Mouse (Mus musculus) lung, postnatal 0 days (tissue): ENCODE measurements around the gene Sirt1. TPM values are rescaled to one million over a fixed set of nuclear protein-coding genes. Genes with fewer than 3 reads are reported as not detected.

Source experiments
- ATAC-seq: fragments of 200-750 bp; cut with Nextera tagmentation; 2 replicates; pipeline ENCODE4 v1.8.0; 2017; ENCODE audit warnings: moderate library complexity
- DNase-seq: peaks from one replicate; pipeline ENCODE4 v3.0.0-alpha.2; 2016; ENCODE audit warnings: low spot score
- H3K27ac ChIP-seq: fragments of 300-500 bp; sonication (generic); 2 replicates; pipeline ENCODE4 v1.5.1; 2014; ENCODE audit warnings: antibody characterized with exemption, mild to moderate bottlenecking, low read length, mixed read lengths
- H3K27me3 ChIP-seq: fragments of 300-500 bp; sonication (generic); replicated peaks from 2 replicates; pipeline ENCODE4 v1.6.1; 2014; ENCODE audit warnings: low read length, mixed read lengths; ENCODE audit not compliant: insufficient read depth
- H3K36me3 ChIP-seq: fragments of 300-500 bp; sonication (generic); 2 replicates; pipeline ENCODE4 v1.6.1; 2014; ENCODE audit warnings: low read length, mixed read lengths; ENCODE audit not compliant: insufficient read depth
- H3K4me1 ChIP-seq: fragments of 300-500 bp; sonication (generic); 2 replicates; pipeline ENCODE4 v1.6.1; 2014; ENCODE audit warnings: antibody characterized with exemption, low read depth, low read length, mixed read lengths; ENCODE audit not compliant: insufficient read depth
- H3K4me2 ChIP-seq: fragments of 300-500 bp; sonication (generic); replicated peaks from 2 replicates; pipeline ENCODE4 v1.6.1; 2014; ENCODE audit warnings: low read depth, mild to moderate bottlenecking, low read length, moderate library complexity, mixed read lengths
- H3K4me3 ChIP-seq: fragments of 300-500 bp; sonication (generic); 2 replicates; pipeline ENCODE4 v1.5.1; 2014; ENCODE audit warnings: low read depth, low read length
- H3K9ac ChIP-seq: fragments of 300-500 bp; sonication (generic); replicated peaks from 2 replicates; pipeline ENCODE4 v1.6.1; 2014; ENCODE audit warnings: low read depth, mild to moderate bottlenecking
- H3K9me3 ChIP-seq: fragments of 300-500 bp; sonication (generic); 2 replicates; pipeline ENCODE4 v1.6.1; 2016; ENCODE audit warnings: low read length, mixed read lengths
- CTCF ChIP-seq: IDR thresholded peaks from 2 replicates; pipeline ENCODE4 v1.5.1; 2016; ENCODE audit warnings: antibody characterized with exemption, mild to moderate bottlenecking
- EP300 ChIP-seq: IDR thresholded peaks from 2 replicates; pipeline ENCODE4 v1.6.1; 2016; ENCODE audit warnings: antibody characterized with exemption, mild to moderate bottlenecking, control low read depth
- WGBS: fragments of 180-500 bp; shearing (Covaris S2); extraction: QIAGEN DNeasy Blood & Tissue Kit; methylation state at CpG from one replicate; pipeline ENCODE4 v1.1.7; 2014; 5-methylcytosine and 5-hydroxymethylcytosine counted together
- polyA plus RNA-seq: library from polyadenylated mRNA; unstranded; fragments of >200 nt; fragmentation: Nextera tagmentation; extraction: Ambion mirVana; gene quantifications from 2 replicates; pipeline ENCODE4 v1.2.1, GENCODE M21; 2015

Sirt1 gene
- polyA plus RNA-seq, 1 experiment from 2014 or later: 5.5 TPM

DNA sequence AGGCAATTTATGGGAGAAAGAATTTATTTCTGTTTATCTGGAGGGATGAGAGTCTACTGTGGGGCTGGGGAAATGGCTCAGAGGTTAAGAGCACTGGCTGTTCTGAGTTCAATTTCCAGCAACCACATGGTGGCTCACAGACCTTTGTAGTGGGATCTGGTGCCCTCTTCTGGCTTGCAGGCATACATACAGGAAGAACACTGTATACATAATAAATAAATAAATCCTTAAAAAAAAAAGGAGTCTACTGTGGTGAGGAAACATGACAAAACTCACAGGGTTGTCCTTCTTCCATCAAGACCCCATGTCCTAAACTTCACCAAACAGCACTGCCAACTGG lies 42.9 kb upstream of the Sirt1 start:
- Histone ChIP-seq H3K27me3 (no peaks in the 10 kb centered on the region), H3K4me3 (no peak overlapping the region)
- peak; percentile 62 for DNase-seq

DNA sequence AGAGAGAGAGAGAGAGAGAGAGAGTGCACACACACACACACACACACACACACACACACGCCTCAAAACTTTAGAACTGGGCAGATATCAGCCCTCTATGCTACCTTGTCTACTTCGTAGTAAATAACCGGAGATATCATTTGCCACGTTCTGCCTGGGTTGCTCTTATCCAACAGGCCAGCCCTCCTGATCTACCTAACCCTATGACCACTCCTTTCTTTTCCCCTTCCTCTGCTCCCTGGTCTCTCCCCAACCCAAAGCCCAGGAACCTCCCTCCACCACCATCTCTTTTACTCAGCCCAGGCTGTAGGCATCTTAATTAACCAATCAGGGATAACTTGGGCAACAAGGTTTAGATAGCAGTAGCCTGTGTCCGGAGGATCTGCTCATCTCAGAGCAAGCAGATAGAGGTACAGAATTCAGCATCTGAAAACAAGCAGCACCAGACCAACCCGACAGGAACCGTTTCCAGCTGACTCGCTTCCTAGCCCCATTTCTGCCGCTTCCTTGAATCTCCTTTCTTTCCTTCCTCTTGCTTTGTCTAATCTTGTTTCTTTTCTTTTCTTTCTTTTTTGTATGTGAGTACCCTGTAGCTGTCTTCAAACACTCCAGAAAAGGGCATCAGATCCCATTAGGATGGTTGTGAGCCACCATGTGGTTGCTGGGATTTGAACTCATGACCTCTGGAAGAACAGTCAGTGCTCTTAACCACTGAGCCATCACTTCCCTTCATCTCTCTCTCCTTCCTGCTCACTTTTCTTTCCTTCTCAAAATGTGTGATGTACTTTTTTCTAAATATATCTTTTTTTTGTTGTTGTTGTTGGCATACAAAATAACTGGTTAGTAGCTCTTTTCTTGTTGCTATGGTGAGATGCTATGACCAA lies 42.3 kb upstream of the Sirt1 start:
- ATAC-seq (no peak), DNase-seq (no peak)
- Histone ChIP-seq H3K27me3 (no peaks in the 10 kb centered on the region), H3K27ac (no peak overlapping the region), H3K9me3 (no peaks in the 10 kb centered on the region), H3K4me3 (no peak overlapping the region), H3K36me3 (no peaks in the 10 kb centered on the region), H3K4me1 (no peaks in the 10 kb centered on the region; the same call in 1 of the 2 replicates), H3K9ac (no peak overlapping the region), H3K4me2 (no peak overlapping the region)
- WGBS: 91% methylated on average over 9 of the region's 9 CpGs
- TF ChIP-seq EP300: no peak
- no peak for TF ChIP-seq CTCF

More for the DNA sequence above, 42.9 kb upstream of the Sirt1 start:
- H3K27ac ChIP-seq: no peak overlapping the region
- no peak overlapping the region for H3K9ac ChIP-seq
- no peaks in the 10 kb centered on the region for H3K9me3 ChIP-seq
- H3K4me2 ChIP-seq: no peak overlapping the region
- no peaks in the 10 kb centered on the region; the same call in 1 of the 2 replicates for H3K4me1 ChIP-seq
- H3K36me3 ChIP-seq: no peaks in the 10 kb centered on the region
- ATAC-seq: no peak
- TF ChIP-seq CTCF (peak; percentile 67), EP300 (no peak)

DNA sequence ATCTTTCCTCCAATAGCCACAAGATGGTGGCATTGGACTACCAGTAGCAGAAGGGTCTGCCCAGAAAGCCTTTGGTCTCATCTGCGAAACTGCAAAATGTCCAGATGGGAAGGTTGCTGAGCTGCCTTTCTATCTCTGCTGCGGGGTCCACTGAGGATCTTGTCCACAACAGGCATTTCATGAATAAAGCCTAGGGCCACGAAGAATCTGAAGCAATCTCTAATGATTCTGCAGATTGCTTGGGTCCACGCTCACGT lies 41.2 kb upstream of the Sirt1 start:
- no peak overlapping the region for H3K9ac ChIP-seq
- H3K27me3 ChIP-seq: no peaks in the 10 kb centered on the region
- H3K4me1 ChIP-seq: no peaks in the 10 kb centered on the region
- H3K4me3 ChIP-seq: no peak overlapping the region
- no peaks in the 10 kb centered on the region for H3K36me3 ChIP-seq
- 87% methylated on average over 5 of the region's 5 CpGs for WGBS
- H3K9me3 ChIP-seq: no peaks in the 10 kb centered on the region
- DNase-seq (no peak), ATAC-seq (no peak)
- no peak overlapping the region for H3K27ac ChIP-seq
- no peak for TF ChIP-seq CTCF
- no peak overlapping the region for H3K4me2 ChIP-seq

DNA sequence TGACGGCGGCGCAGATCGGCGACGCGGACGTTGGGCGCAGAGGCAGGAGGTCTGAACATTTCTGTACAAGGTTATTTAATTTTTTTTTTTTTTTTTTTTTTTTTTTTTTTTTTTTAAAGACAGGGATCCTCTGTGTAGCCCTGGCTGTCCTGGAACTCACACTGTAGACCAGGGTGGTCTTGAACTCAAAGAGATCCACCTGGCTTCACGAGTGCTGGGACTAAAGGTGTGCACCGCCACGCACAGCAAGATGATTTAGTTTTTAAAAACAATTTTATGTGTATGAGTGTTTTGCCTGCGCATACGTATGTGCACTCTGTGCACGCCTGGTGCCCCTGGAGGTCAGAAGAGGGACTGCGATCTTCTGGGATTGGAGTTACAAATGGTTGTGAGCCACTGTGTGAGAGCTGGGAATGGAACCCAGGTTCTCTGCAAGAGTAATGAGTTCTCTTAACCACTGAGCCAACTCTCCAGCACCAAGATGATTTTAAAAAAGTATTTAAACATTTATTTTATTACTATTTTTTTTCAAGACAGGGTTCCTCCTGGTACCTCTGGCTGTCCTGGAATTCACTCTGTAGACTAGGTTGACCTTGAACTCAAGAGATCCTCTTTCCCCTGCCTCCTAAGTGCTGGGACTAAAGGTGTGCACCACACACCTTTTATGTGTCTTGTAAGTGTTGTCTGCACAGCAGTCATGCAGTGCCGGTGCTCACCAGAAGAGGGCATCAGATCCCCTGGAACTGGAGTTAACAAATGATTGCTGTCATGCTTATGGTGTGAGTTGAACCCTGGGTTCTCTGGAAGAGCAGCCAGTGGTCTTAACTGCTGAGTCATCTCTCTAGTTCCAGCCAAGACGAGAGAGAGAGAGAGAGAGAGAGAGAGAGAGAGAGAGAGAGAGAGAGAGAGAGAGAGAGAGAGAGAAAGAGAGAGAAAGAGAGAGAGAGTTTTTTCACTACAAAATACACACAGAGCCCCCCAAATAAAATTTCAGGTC lies 40.5 kb upstream of the Sirt1 start, which contains the start of gene Gm7075:
TSS of gene Gm7075 (minus strand) at position 51 of the 997 bp plus-strand sequence.
- Histone ChIP-seq H3K9ac (no peak within 1 kb of the TSS), H3K9me3 (no peaks in the 10 kb centered on the region), H3K27ac (no peak within 1 kb of the TSS), H3K4me1 (no peaks in the 10 kb centered on the region), H3K27me3 (no peaks in the 10 kb centered on the region), H3K4me2 (no peak within 1 kb of the TSS), H3K36me3 (no peaks in the 10 kb centered on the region), H3K4me3 (no peak within 1 kb of the TSS)
- no peak for TF ChIP-seq EP300
- peak; percentile 70 for TF ChIP-seq CTCF
- no peak for ATAC-seq
- 86% methylated on average over 18 of the region's 18 CpGs for WGBS
- DNase-seq: peak; percentile 27

DNA sequence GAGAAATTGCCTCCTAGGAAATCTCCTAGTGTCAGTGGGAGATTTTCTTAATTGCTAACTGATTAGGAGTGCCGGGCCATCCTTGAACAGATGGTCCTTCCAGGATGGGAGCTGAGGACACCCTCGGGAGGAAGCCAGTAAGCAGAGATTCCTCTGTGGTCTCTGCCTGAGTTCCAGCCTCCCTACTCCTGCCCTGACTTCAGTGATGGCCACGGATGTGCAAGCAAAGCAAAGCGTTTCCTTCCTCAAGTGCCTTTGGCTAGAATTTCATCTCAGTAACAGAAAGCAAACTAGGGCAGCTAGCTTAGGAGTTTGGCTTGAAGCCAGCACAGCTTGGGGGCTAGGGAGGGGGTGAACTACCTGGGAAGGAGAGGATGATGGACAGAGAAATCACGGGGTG lies 35.6 kb upstream of the Sirt1 start:
- Histone ChIP-seq H3K36me3 (no peaks in the 10 kb centered on the region), H3K4me1 (no peaks in the 10 kb centered on the region), H3K27me3 (no peaks in the 10 kb centered on the region), H3K9ac (no peak overlapping the region), H3K9me3 (no peaks in the 10 kb centered on the region), H3K4me3 (no peak overlapping the region), H3K4me2 (no peak overlapping the region), H3K27ac (no peak overlapping the region)
- TF ChIP-seq EP300 (no peak), CTCF (no peak)
- 26% methylated on average over 5 of the region's 5 CpGs for WGBS
- DNase-seq (no peak), ATAC-seq (no peak)

DNA sequence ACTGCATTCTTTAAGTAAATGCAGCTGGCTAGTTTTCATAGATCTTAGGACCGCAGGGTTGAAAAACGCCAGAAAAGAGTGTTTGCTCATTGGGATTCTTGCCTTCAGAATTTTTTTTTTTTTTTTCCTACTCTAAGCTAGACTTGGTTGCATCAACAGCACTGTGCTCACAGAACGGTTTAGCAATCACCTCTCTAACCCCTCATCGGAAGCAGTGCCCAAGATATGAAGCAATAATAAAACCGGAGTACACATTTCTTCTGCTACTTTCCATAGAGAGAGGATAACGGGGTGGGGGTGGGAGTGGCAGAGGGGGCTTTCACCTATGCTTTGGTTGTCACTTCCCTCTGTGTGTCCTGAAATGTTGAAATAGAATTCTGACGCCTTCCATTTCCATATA lies 34.3 kb upstream of the Sirt1 start:
- Histone ChIP-seq H3K4me3 (no peak overlapping the region; the same call in 1 of the 2 replicates), H3K4me2 (peak overlapping the region; percentile 32), H3K36me3 (no peaks in the 10 kb centered on the region), H3K27ac (peak overlapping the region; percentile 27; the same call in 1 of the 2 replicates), H3K4me1 (no peaks in the 10 kb centered on the region), H3K9ac (no peak overlapping the region), H3K27me3 (no peaks in the 10 kb centered on the region), H3K9me3 (no peaks in the 10 kb centered on the region)
- TF ChIP-seq EP300 (no peak), CTCF (no peak)
- 24% methylated on average over 7 of the region's 7 CpGs for WGBS
- DNase-seq: peak; percentile 89
- peak; percentile 85 for ATAC-seq
